Mouse (Mus musculus) G1E-ER4 (cell line): Measurements from ENCODE around the gene Clrn1. TPM values are rescaled to one million over a fixed set of nuclear protein-coding genes. Genes with fewer than 3 reads are reported as not detected.

Experiments
- GATA1 ChIP-seq: IDR thresholded peaks from one replicate; pipeline ENCODE4 v1.8.0; 2012; ENCODE audit warnings: low read length, inconsistent platforms
- polyA plus RNA-seq: library from polyadenylated mRNA; stranded (reverse); fragments of >175 nt; gene quantifications from 2 replicates; pipeline ENCODE4 v1.2.3, GENCODE M21; 2012

Gene Clrn1
- polyA plus RNA-seq, 1 experiment: not detected

- no peak for TF ChIP-seq GATA1
Observed at GRCm38 (mm10) chr3:58798245-58798644, 86.9 kb downstream of the Clrn1 start.

Other genes starting within 250 kb of the Clrn1 start
- not detected in 2 replicates for gene Erich6, start 248.1 kb downstream of the Clrn1 start, polyA plus RNA-seq
- gene Siah2, start 192.9 kb downstream of the Clrn1 start, polyA plus RNA-seq: 15.0 and 19.9 TPM in 2 replicates
- not detected in 2 replicates for gene Mindy4b-ps, start 63.0 kb downstream of the Clrn1 start, polyA plus RNA-seq
- 0.01 TPM in 1 of 2 replicates, not detected in the other for gene Med12l, start 120.5 kb upstream of the Clrn1 start, polyA plus RNA-seq
- 0.03 TPM in 2 replicates for gene Gpr171, start 216.5 kb upstream of the Clrn1 start, polyA plus RNA-seq